Mouse (Mus musculus): Measurements from ENCODE around the gene Mre11a.

Gene Mre11a

GRCm38 (mm10) chr9:14868326-14868725, 83.9 kb downstream of the Mre11a start:
- in situ Hi-C loops (cut with MboI, MseI): loop anchor here (10.0 kb wide), 1 partner anchor 146 kb away; no protein-coding TSS in a partner anchor

DNA sequence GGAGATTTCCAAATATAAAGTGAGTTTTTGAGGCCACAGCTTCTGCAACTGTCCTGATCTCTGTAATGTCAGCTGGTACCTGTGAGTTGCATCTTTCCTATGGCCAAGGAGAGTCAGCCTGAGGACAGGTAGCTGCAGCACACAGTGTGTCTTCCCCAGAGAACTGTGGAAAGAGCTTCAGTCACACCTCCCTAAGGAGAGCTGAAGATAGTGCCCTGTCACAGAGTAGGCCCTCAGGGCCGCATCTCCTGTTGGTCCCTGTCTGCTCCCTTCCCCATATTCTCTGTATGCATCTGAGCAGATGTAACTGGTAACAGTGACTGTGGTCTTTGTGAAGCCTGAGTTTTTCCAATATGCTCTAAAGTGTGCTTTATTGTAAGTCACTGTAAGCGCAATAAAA, 85.9 kb downstream of the Mre11a start:
- in situ Hi-C loops (cut with MboI, MseI): no loop called here

GRCm38 (mm10) chr9:14870802-14871201, 86.3 kb downstream of the Mre11a start:
- in situ Hi-C loops (cut with MboI, MseI): no loop called here

DNA sequence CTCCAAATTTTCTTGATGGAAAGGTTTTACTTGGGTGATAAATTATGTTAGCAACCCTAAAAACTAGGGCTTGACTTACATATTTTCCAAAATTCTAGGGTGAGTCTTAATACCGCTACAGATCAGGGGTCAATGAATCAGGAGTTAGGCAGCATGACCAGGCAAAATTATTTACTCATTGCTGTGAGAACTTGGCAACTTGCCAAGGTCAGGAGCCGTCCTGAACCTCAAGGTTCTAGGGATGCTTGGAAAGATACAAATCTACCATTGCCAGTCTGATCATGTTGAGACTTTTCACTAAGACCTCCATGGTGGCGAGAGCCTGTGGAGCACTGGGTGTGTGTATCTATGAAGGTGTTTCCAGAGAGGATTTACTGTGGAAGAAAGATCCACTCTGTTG, 87.1 kb downstream of the Mre11a start:
- in situ Hi-C loops (cut with MboI, MseI): no loop called here

GRCm38 (mm10) chr9:14872181-14872930, 87.9 kb downstream of the Mre11a start:
- in situ Hi-C loops (cut with MboI, MseI): no loop called here

GRCm38 (mm10) chr9:14875743-14876507, 91.5 kb downstream of the Mre11a start:
- in situ Hi-C loops (cut with MboI, MseI): loop anchor here (5.0 kb wide), 1 partner anchor 664 kb away; no protein-coding TSS in a partner anchor

- in situ Hi-C loops (cut with MboI, MseI): loop anchor here (5.0 kb wide), 1 partner anchor 664 kb away; no protein-coding TSS in a partner anchor
Measured at GRCm38 (mm10) chr9:14876566-14876965, 92.1 kb downstream of the Mre11a start.

- in situ Hi-C loops (cut with MboI, MseI): no loop called here
Measured at GRCm38 (mm10) chr9:14884641-14885040, 100.2 kb downstream of the Mre11a start.

DNA sequence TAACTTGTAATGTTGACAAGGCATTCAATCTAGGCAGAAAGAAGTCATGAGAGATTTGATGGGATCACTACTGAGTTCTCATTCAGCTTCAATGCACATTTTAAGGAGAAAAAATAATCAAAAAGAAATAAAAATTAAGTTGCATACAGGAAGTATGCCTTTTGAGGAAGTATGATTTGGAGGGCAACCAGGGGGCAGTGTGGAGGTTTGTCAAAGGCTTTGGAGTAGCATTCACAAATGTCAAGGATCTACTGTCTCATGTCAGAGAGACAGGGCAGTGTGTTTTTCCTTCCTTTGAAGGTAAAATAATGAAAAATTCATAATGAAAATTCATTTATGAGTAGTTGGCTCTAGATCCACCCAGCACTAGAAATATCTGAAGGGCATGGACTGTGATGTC, 100.7 kb downstream of the Mre11a start:
- in situ Hi-C loops (cut with MboI, MseI): no loop called here

DNA sequence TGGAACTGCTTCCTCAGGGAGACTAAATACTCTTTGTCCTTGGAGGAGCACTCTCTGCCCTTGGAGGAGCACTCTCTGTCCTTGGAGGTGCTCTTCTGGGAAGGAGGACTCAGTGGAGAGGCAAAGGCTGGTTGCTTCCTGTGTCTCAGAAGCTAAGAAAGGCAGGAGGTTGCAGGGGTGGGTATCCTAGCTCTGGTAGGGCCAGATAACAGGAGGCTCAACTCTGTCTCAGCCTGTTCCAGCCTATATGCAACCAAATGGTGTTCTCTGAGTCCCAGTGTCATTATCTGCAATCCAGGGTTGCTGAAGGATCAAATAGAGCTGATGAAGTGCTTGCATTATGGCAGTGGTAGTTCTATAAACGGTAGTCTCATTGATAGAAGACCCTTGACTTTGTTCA, 101.5 kb downstream of the Mre11a start:
- in situ Hi-C loops (cut with MboI, MseI): no loop called here
